Mouse (Mus musculus) layer of hippocampus, adult 2 months (tissue): ENCODE results near the gene Nceh1. TPM values are rescaled to one million over a fixed set of nuclear protein-coding genes. Genes with fewer than 3 reads are reported as not detected.
A peak's percentile ranks its signal among the peaks of the same experiment; 100 is the strongest.

Experiments
- DNase-seq, 2 experiments: peaks; one replicate each; pipeline ENCODE4 v3.0.0; 2022; ENCODE audit warnings: low spot score in 2 of 2
- H3K27ac ChIP-seq: fragments of 200-600 bp; 2 replicates; pipeline ENCODE4 v1.8.1; 2022
- H3K4me3 ChIP-seq: fragments of 200-600 bp; 2 replicates; pipeline ENCODE4 v1.8.1; 2022; ENCODE audit warnings: mild to moderate bottlenecking
- CTCF ChIP-seq: fragments of 200-600 bp; conservative IDR thresholded peaks from 2 replicates; pipeline ENCODE4 v1.8.1; 2022; ENCODE audit warnings: antibody characterized with exemption, mild to moderate bottlenecking, moderate library complexity
- total RNA-seq, 2 experiments: library from RNA; stranded (reverse); gene quantifications; 2 replicates each; pipeline ENCODE4 v1.2.3; 2021

The Nceh1 gene
- total RNA-seq, 2 experiments from 2014 or later = 108 to 115 TPM

DNA sequence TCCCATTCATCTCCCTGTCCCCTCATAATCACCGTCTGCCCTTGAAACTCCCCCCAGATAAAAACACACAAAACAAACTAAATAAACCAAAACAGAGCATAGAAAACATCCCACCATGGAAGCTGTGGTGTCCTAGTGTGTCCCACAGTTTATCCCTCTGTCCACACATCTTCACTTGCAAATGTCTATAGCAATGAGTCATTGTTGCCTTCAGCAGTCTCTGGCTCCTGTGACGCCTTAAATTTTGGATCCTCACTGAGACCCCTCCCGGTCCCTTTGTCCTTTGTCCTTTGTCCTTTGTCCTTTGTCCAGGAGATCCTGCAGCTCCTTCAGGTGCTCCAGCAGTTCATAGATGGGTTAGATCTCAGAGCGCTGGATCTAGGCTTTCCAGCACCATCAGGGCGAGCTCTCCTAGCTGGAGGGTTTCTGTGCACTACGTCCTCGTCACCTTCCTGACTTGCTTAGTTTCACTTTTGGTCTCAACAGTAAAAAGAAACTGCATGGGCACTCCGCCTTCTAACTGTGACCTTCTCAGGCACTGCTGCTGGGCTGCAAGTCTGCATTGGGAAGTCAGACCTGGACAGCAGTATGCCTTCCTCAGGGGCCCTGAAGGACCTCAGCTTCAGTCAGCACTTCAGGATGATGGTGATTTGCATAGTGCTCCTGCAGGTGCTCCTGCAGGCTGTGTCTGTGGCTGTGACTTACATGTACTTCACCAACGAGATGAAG lies 134.0 kb downstream of the Nceh1 start, which contains the start of gene Tnfsf10:
TSS of gene Tnfsf10 (plus strand) at position 470 of the 729 bp plus-strand sequence.
- DNase-seq = no peak
- TF ChIP-seq CTCF = no peak
- Histone ChIP-seq H3K27ac (peak within 1 kb of the TSS; percentile 69), H3K4me3 (peak within 1 kb of the TSS; percentile 28)

DNA sequence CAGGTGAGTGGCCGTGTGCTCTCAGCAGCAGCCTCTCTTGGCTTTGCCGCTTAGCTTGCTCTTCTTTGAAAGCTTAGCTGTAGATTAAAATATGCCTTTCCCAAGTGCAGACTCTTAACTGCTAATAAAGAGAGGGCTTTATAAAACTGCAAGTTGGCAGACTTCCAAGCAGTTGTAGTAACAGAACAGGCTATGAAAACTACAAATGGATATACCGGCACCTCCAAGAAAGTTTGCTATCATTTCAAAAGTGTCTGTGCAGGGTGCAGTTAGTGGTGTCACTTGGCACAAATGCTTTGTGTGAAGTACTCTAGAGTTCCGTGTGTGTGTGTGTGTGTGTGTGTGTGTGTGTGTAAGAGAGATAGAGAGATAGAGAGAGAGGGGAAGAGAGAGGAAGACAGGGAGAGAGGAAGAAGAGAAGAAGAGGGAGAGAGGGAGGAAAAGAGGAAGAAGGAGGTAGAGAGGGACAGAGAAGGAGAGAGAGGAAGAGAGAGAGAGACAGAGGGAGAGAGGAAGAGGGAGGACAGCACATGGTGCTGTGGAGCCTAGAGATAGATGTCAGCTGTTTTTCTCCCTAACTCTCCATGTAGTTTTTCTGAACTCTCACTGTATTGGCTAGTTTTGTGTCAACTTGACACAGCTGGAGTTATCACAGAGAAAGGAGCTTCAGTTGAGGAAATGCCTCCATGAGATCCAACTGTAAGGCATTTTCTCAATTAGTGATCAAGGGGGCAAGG lies 134.7 kb downstream of the Nceh1 start:
- TF ChIP-seq CTCF = no peak
- Histone ChIP-seq H3K4me3 (peak overlapping the region; percentile 28), H3K27ac (peak overlapping the region; percentile 69)
- DNase-seq = no peak

DNA sequence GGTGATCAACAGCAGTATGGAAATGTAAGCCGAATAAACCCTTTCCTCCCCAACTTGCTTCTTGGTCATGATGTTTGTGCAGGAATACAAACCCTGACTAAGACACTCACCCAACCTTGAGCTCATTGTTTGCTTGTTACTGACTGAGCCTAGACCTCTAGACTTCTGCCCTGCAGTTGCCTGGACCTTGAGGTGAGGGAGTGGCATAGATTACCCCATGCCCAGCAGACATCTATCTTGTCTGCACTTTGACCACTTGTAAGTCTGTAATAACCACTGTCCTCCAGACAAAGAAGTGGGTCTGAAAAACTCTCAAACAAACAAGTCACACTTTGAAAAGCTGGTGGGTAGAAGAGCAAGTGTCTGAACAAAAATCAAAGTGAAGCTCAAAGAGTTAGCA lies 136.9 kb downstream of the Nceh1 start:
- no peak for TF ChIP-seq CTCF
- Histone ChIP-seq H3K4me3 (no peak overlapping the region), H3K27ac (no peak overlapping the region)
- DNase-seq = no peak

DNA sequence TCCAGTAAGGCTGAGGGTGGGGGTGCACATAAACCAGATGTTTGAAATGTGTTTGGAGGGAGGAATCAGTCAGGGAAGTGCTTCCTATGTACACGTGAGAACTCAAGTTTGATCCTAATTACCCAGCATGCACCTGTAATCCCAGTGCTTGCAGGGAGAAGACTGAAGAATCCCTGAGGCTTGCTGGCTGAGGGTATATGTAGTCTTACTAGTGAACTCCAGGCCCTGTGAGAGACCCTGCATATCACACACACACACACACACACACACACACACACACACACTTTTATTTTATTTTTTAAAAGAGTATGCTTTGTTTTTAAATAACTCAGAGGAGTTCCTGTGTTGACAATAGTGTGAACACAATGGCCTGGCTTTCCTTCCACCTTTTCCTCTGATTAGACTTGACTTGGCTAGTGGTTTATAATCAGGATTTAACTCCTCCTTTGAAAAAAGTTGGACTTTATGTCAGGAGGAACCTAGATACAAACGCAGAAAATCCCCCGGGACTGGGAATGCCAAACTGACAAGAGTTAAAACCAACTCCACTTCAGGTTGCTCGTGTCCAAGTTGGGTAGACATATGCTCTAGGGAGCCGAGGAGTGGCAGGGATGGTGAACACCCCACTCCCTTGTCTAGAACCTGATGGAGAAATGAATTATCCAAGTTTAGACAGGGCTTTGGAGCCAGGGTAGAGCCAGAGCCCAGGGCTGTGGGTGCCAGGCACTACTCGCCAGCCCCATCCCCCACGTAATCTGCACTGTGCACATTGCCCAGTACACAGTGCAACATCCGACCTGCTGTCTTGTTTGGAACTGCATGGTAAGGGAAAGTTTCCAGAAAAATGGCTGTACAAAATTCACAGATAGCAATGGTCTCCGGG lies 138.1 kb downstream of the Nceh1 start:
- H3K27ac ChIP-seq = peak overlapping the region; percentile 49; the same call in 1 of the 2 replicates
- no peak for TF ChIP-seq CTCF
- no peak for DNase-seq
- H3K4me3 ChIP-seq = peak overlapping the region; percentile 11

DNA sequence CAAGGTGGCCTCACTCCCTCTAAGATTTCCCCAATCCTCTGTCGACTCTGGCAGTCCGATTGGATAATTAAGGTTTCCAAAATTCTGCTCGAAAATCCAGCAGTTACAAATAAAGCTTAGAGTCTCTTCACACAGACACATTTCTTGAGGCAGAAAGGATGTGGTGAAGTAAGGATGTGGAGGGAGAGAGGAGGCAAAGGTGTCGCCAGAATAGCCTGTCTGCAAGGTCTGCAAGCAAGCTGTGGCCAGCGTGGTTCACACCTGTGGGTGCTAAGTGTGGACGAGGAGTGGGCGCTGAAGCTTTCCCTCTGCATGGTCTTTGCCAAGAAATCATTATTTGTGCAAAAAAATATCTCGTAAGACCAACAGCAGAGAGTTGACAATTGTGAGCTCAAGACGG lies 139.8 kb downstream of the Nceh1 start:
- no peak overlapping the region for H3K4me3 ChIP-seq
- DNase-seq = no peak
- H3K27ac ChIP-seq = no peak overlapping the region
- no peak for TF ChIP-seq CTCF

DNA sequence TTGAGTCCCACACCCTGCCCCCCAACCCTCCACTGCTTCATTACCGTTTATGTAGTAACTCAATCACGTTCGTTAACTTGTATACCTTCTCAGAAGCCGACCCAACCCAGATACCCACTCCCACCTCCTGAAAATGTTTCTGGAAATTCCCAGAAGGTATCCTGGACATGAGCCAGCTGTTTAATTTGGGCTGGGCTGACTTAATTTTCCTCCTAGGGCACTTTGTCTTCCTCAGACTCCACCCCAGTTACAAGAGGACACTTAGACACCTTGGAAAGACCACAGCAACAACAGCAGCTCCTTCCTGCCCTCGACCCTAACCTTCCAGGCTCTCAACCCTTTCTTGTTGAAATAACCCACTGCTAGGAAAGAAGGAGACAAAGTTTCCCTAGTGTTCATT lies 140.8 kb downstream of the Nceh1 start:
- DNase-seq = no peak
- TF ChIP-seq CTCF = no peak
- Histone ChIP-seq H3K4me3 (no peak overlapping the region), H3K27ac (no peak overlapping the region)

DNA sequence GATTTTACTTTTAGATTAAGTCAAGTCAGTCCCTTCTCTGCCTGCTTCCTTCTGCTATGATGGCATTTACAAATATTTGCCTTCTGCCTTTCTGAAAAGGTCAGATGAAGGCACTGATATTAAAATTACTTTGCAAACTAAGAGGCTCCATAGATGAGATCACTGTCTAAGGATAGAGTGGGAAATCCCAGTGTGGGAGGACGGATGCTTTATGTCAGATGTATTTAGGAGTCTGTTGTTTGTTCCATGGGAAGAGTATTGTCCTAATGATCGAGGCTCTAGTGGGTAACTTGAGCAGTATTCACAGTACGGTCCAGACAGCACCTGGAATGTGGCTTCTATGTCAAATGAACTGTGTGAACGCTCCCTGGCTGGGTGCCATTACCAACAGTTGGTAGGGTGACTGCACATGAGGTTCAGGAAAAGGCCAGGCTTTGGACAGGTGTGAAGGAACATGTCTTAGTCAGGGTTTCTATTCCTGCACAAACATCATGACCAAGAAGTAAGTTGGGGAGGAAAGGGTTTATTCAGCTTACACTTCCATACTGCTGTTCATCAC lies 143.9 kb downstream of the Nceh1 start:
- Histone ChIP-seq H3K4me3 (no peak overlapping the region), H3K27ac (no peak overlapping the region)
- DNase-seq = no peak
- TF ChIP-seq CTCF = no peak

DNA sequence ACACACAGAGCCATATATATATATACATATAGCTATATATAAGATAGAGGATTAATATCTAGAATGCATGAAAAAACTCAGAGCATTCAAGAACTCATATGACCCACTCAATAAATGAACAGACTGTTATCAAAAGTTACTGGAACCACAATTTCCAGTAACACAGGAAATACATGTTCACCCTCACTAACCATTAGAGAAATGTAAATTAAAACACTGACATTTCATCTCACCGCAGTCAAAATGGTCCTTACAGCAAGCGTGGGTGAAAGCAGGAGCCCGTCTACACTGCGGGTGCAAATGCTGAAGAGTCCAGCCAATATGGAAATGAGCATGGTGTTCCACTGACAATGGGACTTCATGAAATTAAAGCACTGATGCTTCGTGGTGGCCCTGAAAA lies 147.9 kb downstream of the Nceh1 start:
- H3K4me3 ChIP-seq = no peak overlapping the region
- no peak for DNase-seq
- TF ChIP-seq CTCF = no peak
- no peak overlapping the region for H3K27ac ChIP-seq

Other genes starting within 250 kb of the Nceh1 start
- 1 to 10 TPM; 1.7 to 1.9 TPM for gene Ect2, start 29.1 kb upstream of the Nceh1 start, total RNA-seq
- gene Tnfsf10, start 134.1 kb downstream of the Nceh1 start, total RNA-seq = 1 to 10 TPM in 1 of 2 experiments, under 1 TPM in 1; 0.83 to 1.4 TPM
- 1 to 10 TPM in 1 of 2 experiments, under 1 TPM in 1; 0.93 to 1.8 TPM for gene Ghsr, start 188.4 kb downstream of the Nceh1 start, total RNA-seq